Mouse (Mus musculus): ENCODE data around the gene Prl7c1.
"Not testable (repeated sequence)": the region's sequence is repeated elsewhere in the genome, so short reads cannot be mapped to it uniquely, and the experiment has no call there.

The Prl7c1 gene

DNA sequence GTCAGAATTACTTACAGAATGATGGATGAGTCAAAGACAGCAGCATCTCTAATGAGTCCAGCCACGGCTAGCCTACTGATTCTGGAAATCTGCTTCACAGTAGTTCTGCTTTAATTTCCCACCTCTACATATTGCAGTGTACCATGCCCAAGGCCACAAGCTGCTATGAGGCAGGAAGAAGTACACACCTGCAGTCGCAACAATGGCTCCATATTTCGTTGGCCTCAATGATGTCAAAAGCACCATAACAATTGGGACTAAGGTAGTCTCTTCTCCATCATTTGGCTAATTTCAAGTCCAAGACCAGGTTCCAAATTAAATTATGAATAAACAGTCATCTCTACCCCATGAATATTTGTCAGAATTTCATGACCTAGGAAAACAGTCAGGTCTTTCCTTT, at the start of gene Prl7c1:
TSS of gene Prl7c1 (minus strand) at position 101 of the 400 bp plus-strand sequence.
- not testable (repeated sequence) for DNase-seq (ENCODE audit: low spot score)

DNA sequence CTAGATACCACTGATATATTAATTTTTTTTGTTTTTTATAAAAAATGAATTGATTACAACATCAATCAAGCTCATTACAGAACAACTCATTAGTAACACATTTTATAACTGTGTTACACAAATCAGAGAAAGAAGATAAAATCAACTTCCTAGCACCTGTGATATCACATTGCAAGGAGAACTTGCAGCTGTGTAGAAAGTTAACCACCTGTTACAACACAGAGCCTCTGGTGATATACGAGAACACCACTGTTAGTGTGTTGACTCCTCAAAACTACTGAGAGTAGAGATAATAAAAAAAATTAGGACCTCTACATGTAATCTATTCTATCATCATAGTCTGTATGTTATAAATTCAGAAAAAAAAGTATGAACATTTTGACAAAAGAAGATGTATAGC, 22.2 kb upstream of the Prl7c1 start:
- DNase-seq (ENCODE audit: low spot score) = no peak

DNA sequence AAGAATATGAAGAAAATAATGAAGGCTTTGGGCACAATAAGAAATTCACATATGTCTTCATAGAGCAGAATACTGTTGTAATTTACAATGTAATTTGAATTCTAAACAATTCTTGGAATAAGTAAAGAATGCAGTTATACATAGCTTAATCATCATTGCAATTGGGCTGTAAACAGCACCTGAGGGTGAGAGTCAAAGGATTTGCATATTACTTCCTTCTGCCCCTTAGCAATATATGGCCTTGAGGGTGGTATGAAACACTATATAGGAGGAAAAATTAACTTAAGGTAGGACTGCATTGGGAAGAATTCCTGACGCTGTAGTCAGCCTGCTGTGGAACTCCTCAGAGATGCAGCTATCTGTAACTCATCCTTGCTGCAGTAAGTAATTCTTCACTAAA, 20.8 kb upstream of the Prl7c1 start, which contains the start of gene Prl2a1:
TSS of gene Prl2a1 (plus strand) at position 301 of the 400 bp plus-strand sequence.
- no peak for DNase-seq (ENCODE audit: low spot score)

DNA sequence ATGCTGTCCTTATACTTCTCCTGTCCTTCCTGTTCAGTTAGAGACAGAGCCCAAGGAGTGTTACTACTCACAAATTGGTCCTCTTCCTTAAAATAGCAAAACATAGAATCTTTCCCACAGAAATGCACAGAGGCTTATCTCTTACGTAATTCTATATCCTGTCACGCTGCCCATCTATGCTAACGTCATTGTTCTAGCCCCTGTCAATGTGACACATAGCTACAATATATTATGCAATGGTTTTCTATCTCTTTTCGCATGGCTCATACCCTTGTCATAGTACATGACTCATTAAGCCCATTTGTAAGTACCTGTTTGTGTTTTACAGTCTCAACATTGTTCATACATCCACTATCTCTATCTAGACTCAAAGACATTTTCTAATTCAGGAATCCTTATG, 18.7 kb upstream of the Prl7c1 start:
- no peak for DNase-seq (ENCODE audit: low spot score)

DNA sequence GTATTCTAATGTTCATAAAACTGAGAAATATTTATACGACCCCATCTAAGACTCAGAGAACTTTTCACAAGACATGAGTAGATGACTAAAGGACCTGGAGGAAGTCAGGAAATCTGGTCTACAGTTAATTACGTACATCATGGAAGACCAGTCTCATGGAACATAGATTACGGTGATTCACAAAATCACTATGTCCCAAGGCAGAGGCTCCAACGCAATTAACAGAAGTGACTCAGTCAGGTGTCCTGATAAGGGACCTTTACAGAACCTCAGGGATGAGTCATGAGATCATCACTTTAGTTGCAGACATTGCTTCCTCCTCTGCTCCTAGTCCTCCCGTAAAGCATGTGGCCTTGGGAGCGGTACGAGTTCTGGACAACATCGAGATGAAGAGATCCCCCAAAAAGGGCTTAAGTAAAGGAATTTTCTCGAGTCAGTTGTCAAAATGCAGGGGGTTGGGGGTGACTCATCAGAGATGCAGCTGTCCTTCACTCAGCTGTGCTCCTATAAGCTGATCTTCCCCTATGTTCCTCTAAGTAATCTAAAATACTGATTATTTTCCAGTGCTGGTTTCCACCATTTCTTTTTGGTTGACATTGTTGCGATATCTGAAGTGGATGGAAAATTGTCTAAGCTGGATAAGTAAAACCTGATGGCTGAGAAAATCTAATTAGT, 46.0 kb downstream of the Prl7c1 start:
- DNase-seq (ENCODE audit: low spot score) = no peak

DNA sequence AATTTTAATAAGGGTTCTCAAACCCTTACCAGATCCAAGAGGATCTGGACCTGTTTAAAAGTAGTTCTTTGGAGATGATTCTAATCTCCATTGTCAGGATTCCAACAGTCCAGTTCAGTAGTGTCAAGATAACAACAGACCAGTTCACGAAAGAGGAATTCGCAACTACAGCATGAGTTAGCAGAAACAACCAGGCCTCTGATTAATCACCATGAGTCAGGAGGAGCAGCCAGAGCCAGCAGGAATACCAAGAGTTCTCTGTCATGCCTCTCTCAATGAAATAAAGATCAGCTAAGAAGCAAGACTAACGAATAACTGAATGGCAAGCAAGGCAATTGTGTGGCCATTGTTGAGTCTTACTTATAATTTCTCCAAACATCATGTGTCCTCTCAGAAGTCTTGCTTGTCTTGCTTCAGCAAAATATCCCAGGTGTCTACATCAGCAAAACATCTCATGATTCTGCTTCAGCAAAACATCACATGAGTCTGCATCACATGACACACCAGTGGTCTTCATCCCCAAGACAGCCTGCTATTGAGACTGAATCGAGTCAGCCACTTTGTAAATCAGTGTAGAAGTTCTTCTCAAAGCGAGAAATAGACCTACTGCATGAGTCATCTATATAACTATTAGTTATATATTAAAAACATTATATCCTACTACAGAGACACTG, 50.2 kb downstream of the Prl7c1 start:
- not testable (repeated sequence) for DNase-seq (ENCODE audit: low spot score)

DNA sequence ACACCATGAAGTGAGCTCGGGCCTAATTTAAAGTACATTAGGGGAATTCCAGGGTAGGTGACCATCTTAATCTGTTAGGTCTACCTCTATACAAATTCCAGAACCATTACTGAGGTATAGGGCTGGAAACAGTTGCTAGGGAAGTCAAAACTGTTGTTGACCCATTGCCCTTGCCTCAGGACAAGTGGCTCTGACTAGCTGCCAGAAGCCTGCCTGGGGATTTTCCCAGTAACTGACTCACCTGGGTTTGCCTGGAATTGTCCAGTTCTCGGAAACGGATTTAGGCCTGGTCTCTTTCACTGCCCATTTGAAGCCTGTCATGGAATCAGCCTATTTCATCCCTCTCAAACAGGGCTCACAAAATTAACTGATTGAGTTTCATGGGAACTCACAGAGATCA, 55.5 kb downstream of the Prl7c1 start:
- DNase-seq (ENCODE audit: low spot score) = not testable (repeated sequence)

Measured in layer of hippocampus, adult 9-10 months (tissue).